9 mouse cellular contexts compared by ENCODE assay signal in the genomic region with DNA sequence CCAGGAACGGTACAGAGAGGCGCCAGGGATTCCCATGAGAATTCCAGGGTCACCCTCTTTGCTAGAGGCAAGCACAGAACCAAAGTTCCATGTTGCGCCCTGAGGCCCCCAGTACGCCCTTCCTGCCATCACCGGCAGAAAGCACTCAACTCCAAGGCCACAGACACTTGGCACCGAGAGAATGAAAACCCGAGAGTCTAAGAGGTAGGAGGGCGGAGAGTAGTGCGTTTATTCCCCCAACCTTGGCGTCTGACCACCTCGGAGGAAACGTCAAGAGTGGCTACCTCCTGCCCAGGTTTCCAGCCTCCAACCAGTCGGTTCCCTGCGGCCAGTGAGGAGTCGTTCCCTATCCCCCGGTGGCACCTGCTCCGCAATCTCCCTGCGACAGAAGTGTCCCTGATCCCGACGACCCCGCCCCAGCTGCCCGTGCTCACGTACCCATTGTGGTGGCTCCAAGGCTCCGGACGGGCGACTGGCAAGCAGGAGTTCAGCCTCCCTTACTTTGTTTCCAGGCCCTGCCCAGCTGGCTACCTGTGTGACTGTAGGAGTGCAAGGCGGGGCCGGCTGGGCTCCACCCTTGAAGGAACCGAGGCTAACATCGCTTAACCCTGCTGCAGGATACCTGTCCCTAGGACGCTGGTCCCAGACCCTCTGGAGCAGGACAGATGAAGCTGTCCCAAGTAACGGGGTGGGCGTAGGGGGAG. TPM values are rescaled to one million over a fixed set of nuclear protein-coding genes. Genes with fewer than 3 reads are reported as not detected.
DNase-seq lines count a peak whose midpoint lies in the region; ATAC-seq and TF ChIP-seq lines count a peak whose summit lies in the region.
"Had no signal": no experiment of that assay in that cellular context is flagged by ENCODE, and none has a peak within 500 bp of the region (broad histone marks: within the 10 kb centered on the region; RNA-seq: fewer than 3 reads in every experiment).

A gene (minus strand): TSS at position 472 of the 704 bp plus-strand sequence.

- peak within 1 kb of the TSS; percentile 63 for H3K9ac ChIP-seq in ES-E14 (ENCODE audit: insufficient read depth, low read depth, low read length, poor library complexity, severe bottlenecking)
- peak within 1 kb of the TSS; percentile 16; the same call in 1 of the 2 replicates for H3K9ac ChIP-seq in embryonic facial prominence, embryonic 13.5 days

- H3K4me3 ChIP-seq in ES-E14 (ENCODE audit: insufficient read depth in 1 of 2, low read depth in 1 of 2, low read length in 2 of 2, poor library complexity in 1 of 2, severe bottlenecking in 1 of 2), result peak within 1 kb of the TSS; percentile 43 to 66
- peak within 1 kb of the TSS; percentile 20 for H3K4me3 ChIP-seq in embryonic facial prominence, embryonic 13.5 days
- H3K4me3 ChIP-seq in midbrain, embryonic 10.5 days, result peak within 1 kb of the TSS; percentile 45

- peak within 1 kb of the TSS; percentile 45 for H3K4me2 ChIP-seq in embryonic facial prominence, embryonic 13.5 days

- peaks cover 2% of the 10 kb centered on the region; the same call in 1 of the 2 replicates for H3K9me3 ChIP-seq in ES-E14 (ENCODE audit: control insufficient read depth, insufficient read depth, low read depth, low read length)
- H3K9me3 ChIP-seq in embryonic facial prominence, embryonic 13.5 days, result no peaks in the 10 kb centered on the region
- H3K9me3 ChIP-seq in midbrain, embryonic 10.5 days (replicated peaks), result no peaks in the 10 kb centered on the region

- peaks cover 51% of the 10 kb centered on the region for H3K27me3 ChIP-seq in embryonic facial prominence, embryonic 13.5 days
- H3K27me3 ChIP-seq in midbrain, embryonic 10.5 days (ENCODE audit: low read depth, poor library complexity, severe bottlenecking), result peaks cover 43% of the 10 kb centered on the region

- peak within 1 kb of the TSS; percentile 90 for H3K27ac ChIP-seq in ES-E14 (ENCODE audit: insufficient read depth, low read depth, low read length, poor library complexity, severe bottlenecking)
- H3K27ac ChIP-seq in embryonic facial prominence, embryonic 13.5 days, result no peak within 1 kb of the TSS
- no peak within 1 kb of the TSS; the same call in 1 of the 2 replicates for H3K27ac ChIP-seq in midbrain, embryonic 10.5 days (replicated peaks)

- intact Hi-C loops in left cerebral cortex, postnatal 25 days (cut with DNase I), result no loop called here

- H3K36me3 ChIP-seq in ES-E14 (ENCODE audit: control insufficient read depth, insufficient read depth, low read length, poor library complexity, severe bottlenecking), result no peaks in the 10 kb centered on the region
- no peaks in the 10 kb centered on the region for H3K36me3 ChIP-seq in embryonic facial prominence, embryonic 13.5 days
- no peaks in the 10 kb centered on the region for H3K36me3 ChIP-seq in midbrain, embryonic 10.5 days

- WGBS in embryonic facial prominence, embryonic 13.5 days, result 9% methylated on average over 33 of the region's 33 CpGs
- WGBS in midbrain, embryonic 10.5 days, result 12% methylated on average over 33 of the region's 33 CpGs

- in situ Hi-C loops in ES-E14 (cut with MboI; ENCODE audit: low sequenced_read_pairs in 2 of 2, unreplicated experiment in 2 of 2), result no loop called here

- H3K4me1 ChIP-seq in ES-E14 (ENCODE audit: control insufficient read depth in 2 of 2, insufficient read depth in 2 of 2, low read length in 2 of 2, poor library complexity in 1 of 2), result peaks cover 7 to 17% of the 10 kb centered on the region in 2 experiments; a peak in 3 of 4 replicates
- peaks cover 7% of the 10 kb centered on the region; the same call in 1 of the 2 replicates for H3K4me1 ChIP-seq in embryonic facial prominence, embryonic 13.5 days
- peaks cover 19% of the 10 kb centered on the region for H3K4me1 ChIP-seq in midbrain, embryonic 10.5 days

- no peak for ATAC-seq in embryonic facial prominence, embryonic 13.5 days (ENCODE audit: insufficient number of reproducible peaks, insufficient read depth, low FRiP score, low TSS enrichment, low read depth)
- ATAC-seq in megakaryocyte, adult 5-6 weeks (ENCODE audit: poor library complexity, severe bottlenecking), result no peak

- DNase-seq in ES-E14 (ENCODE audit: low read depth, low spot score), result no peak
- peak; percentile 11 for DNase-seq in kidney, postnatal 14 days
- no peak for DNase-seq in midbrain, embryonic 10.5 days (ENCODE audit: low spot score)
- DNase-seq in frontal cortex, adult 2 months (ENCODE audit: extremely low spot score in 1 of 2, low spot score in 1 of 2), result no peak
- no peak for DNase-seq in left cerebral cortex, postnatal 25 days (ENCODE audit: low spot score in 2 of 2)
- DNase-seq in B cell, adult 2 months, result no peak

TF ChIP-seq in ES-E14, 5 proteins besides CTCF, POLR2A, EP300 and RAD21:
- TF ChIP-seq MAFK (IDR thresholded peaks at IDR 0.05; ENCODE audit: insufficient read depth, low read depth, low read length), result no peak
- no peak for TF ChIP-seq ZNF384 (IDR thresholded peaks at IDR 0.05; ENCODE audit: low read depth, low read length)
- TF ChIP-seq ZC3H11A (IDR thresholded peaks at IDR 0.05; ENCODE audit: borderline replicate concordance, low read depth, low read length), result no peak
- TF ChIP-seq HCFC1 (IDR thresholded peaks at IDR 0.05; ENCODE audit: borderline replicate concordance, insufficient read depth, low read length), result no peak
- TF ChIP-seq CHD2 (IDR thresholded peaks at IDR 0.05; ENCODE audit: low read depth, low read length), result no peak

RNA-seq across cellular contexts. Expression of the gene that starts here (rescaled TPM):
- total RNA-seq in ES-E14 (2012; rRNA removed), result 4.6 and 13.2 TPM in 2 replicates
- 0.08 and 0.45 TPM in 2 replicates for polyA plus RNA-seq in embryonic facial prominence, embryonic 13.5 days (2015; fragmentation: Nextera tagmentation; extraction: Ambion mirVana)
- 0.04 TPM in 1 of 2 replicates, not detected in the other for polyA plus RNA-seq in midbrain, embryonic 10.5 days (2016; fragmentation: Nextera tagmentation; extraction: Ambion mirVana)
- 0.04 TPM in 1 of 2 replicates, not detected in the other for polyA plus RNA-seq in frontal cortex, adult 2 months (2012; rRNA removed)
- not detected for total RNA-seq in left cerebral cortex, postnatal 25 days (2021)
- not detected in 2 replicates for total RNA-seq in megakaryocyte, adult 5-6 weeks (2015)
- total RNA-seq in megakaryocyte, adult 5-6 weeks (2017), result not detected in 2 replicates
- total RNA-seq: liver, adult 2 months had no signal
- polyA plus RNA-seq: liver, adult 2 months had no signal
